In the genomic region with DNA sequence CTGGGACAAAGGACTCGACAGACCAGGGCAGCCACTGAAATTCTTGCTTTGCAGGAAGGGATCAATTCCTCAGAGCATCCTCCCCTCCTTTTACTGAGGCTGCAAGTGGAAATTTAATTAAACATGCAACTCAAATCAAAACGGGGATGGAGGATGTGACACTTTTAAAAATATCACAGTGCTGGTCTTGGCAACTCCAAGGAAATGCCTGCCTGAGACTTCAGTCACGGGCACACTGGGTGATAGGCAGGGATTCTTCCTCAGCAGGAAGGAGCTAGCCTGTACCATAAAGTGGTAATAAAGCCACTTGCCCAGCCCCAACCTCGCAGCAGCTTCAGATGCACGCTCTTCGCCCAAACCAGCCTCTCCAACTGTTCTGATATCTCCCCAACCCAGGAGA, we compare ENCODE assay signal across 19 mouse cellular contexts.
"Had no signal": no experiment of that assay in that cellular context is flagged by ENCODE, and none has a peak within 500 bp of the region (broad histone marks: within the 10 kb centered on the region; RNA-seq: fewer than 3 reads in every experiment).

No protein-coding gene starts in this region.

- DNase-seq: liver, postnatal 0 days; lung, adult 2 months; lung, postnatal 14 days; lung, postnatal 36 days; right cerebral cortex, postnatal 14 days; thymus, adult 18-20 months; thymus, postnatal 14 days; thymus, postnatal 36 days had no signal

- H3K4me2 ChIP-seq: liver, embryonic 15.5 days; lung, embryonic 15.5 days; midbrain, embryonic 11.5 days; midbrain, embryonic 13.5 days; midbrain, embryonic 15.5 days; neural tube, embryonic 12.5 days; stomach, embryonic 15.5 days had no signal

- H3K9ac ChIP-seq: liver, embryonic 15.5 days; liver, postnatal 0 days; lung, embryonic 15.5 days; midbrain, embryonic 13.5 days; midbrain, embryonic 15.5 days; neural tube, embryonic 12.5 days; stomach, embryonic 15.5 days had no signal

- H3K9me3 ChIP-seq: liver, embryonic 15.5 days; lung, embryonic 15.5 days; midbrain, embryonic 15.5 days; neural tube, embryonic 12.5 days; stomach, embryonic 15.5 days had no signal

- H3K27me3 ChIP-seq: liver, embryonic 15.5 days; lung, embryonic 15.5 days; midbrain, embryonic 13.5 days; midbrain, embryonic 15.5 days; neural tube, embryonic 12.5 days; stomach, embryonic 15.5 days had no signal

- ATAC-seq: liver, postnatal 0 days; lung, postnatal 0 days; midbrain, embryonic 13.5 days; midbrain, embryonic 15.5 days had no signal

- H3K36me3 ChIP-seq: liver, embryonic 15.5 days; lung, embryonic 15.5 days; midbrain, embryonic 13.5 days; midbrain, embryonic 15.5 days; neural tube, embryonic 12.5 days; stomach, embryonic 15.5 days had no signal

- H3K4me1 ChIP-seq: liver, embryonic 15.5 days; lung, embryonic 15.5 days; megakaryocyte, embryonic 14.5 days; midbrain, embryonic 13.5 days; midbrain, embryonic 15.5 days; neural tube, embryonic 12.5 days; stomach, embryonic 15.5 days had no signal

- H3K27ac ChIP-seq: liver, embryonic 15.5 days; lung, embryonic 15.5 days; macrophage; midbrain, embryonic 13.5 days; midbrain, embryonic 15.5 days; neural tube, embryonic 12.5 days; stomach, embryonic 15.5 days; stomach, postnatal 0 days had no signal

- H3K4me3 ChIP-seq: liver, embryonic 15.5 days; lung, embryonic 15.5 days; megakaryocyte, embryonic 14.5 days; midbrain, embryonic 13.5 days; midbrain, embryonic 15.5 days; neural tube, embryonic 12.5 days; stomach, embryonic 15.5 days had no signal
